Mouse (Mus musculus) forebrain, embryonic 15.5 days (tissue): ENCODE results near the gene Gucy2c. TPM values are rescaled to one million over a fixed set of nuclear protein-coding genes. Genes with fewer than 3 reads are reported as not detected.

Source experiments
- ATAC-seq: fragments of 200-750 bp; cut with Nextera tagmentation; replicated peaks from 2 replicates; pipeline ENCODE4 v1.8.0; 2017; ENCODE audit warnings: mild to moderate bottlenecking, moderate TSS enrichment, moderate library complexity
- H3K27ac ChIP-seq: fragments of 300-500 bp; sonication (generic); replicated peaks from 2 replicates; pipeline ENCODE4 v1.5.1; 2015; ENCODE audit warnings: mild to moderate bottlenecking, inconsistent platforms
- H3K27me3 ChIP-seq: fragments of 300-500 bp; sonication (generic); 2 replicates; pipeline ENCODE4 v1.6.1; 2015; ENCODE audit warnings: inconsistent platforms
- H3K36me3 ChIP-seq: fragments of 300-500 bp; sonication (generic); 2 replicates; pipeline ENCODE4 v1.6.1; 2015; ENCODE audit warnings: mild to moderate bottlenecking, inconsistent platforms
- H3K4me1 ChIP-seq: fragments of 300-500 bp; sonication (generic); 2 replicates; pipeline ENCODE4 v1.6.1; 2015; ENCODE audit warnings: inconsistent platforms
- H3K4me2 ChIP-seq: fragments of 300-500 bp; sonication (generic); replicated peaks from 2 replicates; pipeline ENCODE4 v1.6.1; 2015; ENCODE audit warnings: mild to moderate bottlenecking, inconsistent platforms
- H3K4me3 ChIP-seq: fragments of 300-500 bp; sonication (generic); 2 replicates; pipeline ENCODE4 v1.5.1; 2015; ENCODE audit warnings: mild to moderate bottlenecking, inconsistent platforms
- H3K9ac ChIP-seq: fragments of 300-500 bp; sonication (generic); replicated peaks from 2 replicates; pipeline ENCODE4 v1.6.1; 2015; ENCODE audit warnings: mild to moderate bottlenecking, inconsistent platforms
- H3K9me3 ChIP-seq: fragments of 300-500 bp; sonication (generic); 2 replicates; pipeline ENCODE4 v1.6.1; 2016; ENCODE audit warnings: inconsistent platforms
- WGBS: fragments of 180-500 bp; shearing (Covaris S2); methylation state at CpG from one replicate; pipeline ENCODE4 v1.1.7; 2015; ENCODE audit warnings: mixed read lengths; 5-methylcytosine and 5-hydroxymethylcytosine counted together
- polyA plus RNA-seq: library from polyadenylated mRNA; unstranded; fragments of >200 nt; fragmentation: Nextera tagmentation; extraction: Ambion mirVana; gene quantifications from 2 replicates; pipeline ENCODE4 v1.2.1, GENCODE M21; 2015

The Gucy2c gene
- polyA plus RNA-seq, 1 experiment from 2014 or later, result 0.05 TPM

DNA sequence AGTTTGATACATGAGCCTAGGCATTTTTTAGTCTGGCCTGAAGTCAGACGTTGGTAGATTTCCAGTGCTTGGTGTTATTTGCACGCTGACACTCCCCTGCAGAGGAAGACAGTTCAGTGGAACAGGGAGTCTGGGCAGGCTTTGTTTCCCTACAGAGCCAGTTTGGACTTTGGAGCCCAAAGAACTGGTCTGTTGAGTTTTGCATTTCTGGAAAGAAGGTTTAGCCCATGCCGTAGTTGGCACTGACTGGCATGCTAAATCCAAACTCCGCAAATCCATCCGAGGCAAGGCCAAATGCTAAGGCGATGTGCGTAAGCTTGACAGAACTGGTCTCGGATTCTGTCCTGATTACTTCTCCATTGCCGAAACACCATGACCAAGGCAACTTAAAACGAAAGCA is 29.6 kb upstream of the Gucy2c start:
- H3K36me3 ChIP-seq, result peaks cover 41% of the 10 kb centered on the region
- H3K4me2 ChIP-seq, result no peak overlapping the region
- H3K9me3 ChIP-seq, result no peaks in the 10 kb centered on the region
- no peak overlapping the region for H3K4me3 ChIP-seq
- no peak overlapping the region for H3K27ac ChIP-seq
- peaks cover 20% of the 10 kb centered on the region for H3K4me1 ChIP-seq
- no peak overlapping the region for H3K9ac ChIP-seq
- 90% methylated on average over 10 of the region's 10 CpGs for WGBS
- no peaks in the 10 kb centered on the region for H3K27me3 ChIP-seq
- no peak for ATAC-seq

GRCm38 (mm10) chr6:136809673-136810072 is 28.1 kb upstream of the Gucy2c start:
- ATAC-seq, result no peak
- no peak overlapping the region for H3K9ac ChIP-seq
- WGBS, result 82% methylated on average over 13 of the region's 13 CpGs
- H3K4me3 ChIP-seq, result 0 out of 2 replicates have a peak overlapping the region, but pooled peaks have one; percentile 86
- H3K27ac ChIP-seq, result no peak overlapping the region
- H3K27me3 ChIP-seq, result no peaks in the 10 kb centered on the region
- peaks cover 29% of the 10 kb centered on the region for H3K36me3 ChIP-seq
- H3K4me1 ChIP-seq, result peaks cover 25% of the 10 kb centered on the region
- H3K9me3 ChIP-seq, result no peaks in the 10 kb centered on the region
- peak overlapping the region; percentile 91 for H3K4me2 ChIP-seq

- peaks cover 23% of the 10 kb centered on the region for H3K36me3 ChIP-seq
- ATAC-seq, result no peak
- 41% methylated on average over 14 of the region's 14 CpGs for WGBS
These were observed 27.5 kb upstream of the Gucy2c start for GRCm38 (mm10) chr6:136809077-136809476.

GRCm38 (mm10) chr6:136808631-136809046 is 27.1 kb upstream of the Gucy2c start:
- H3K9ac ChIP-seq, result peak overlapping the region; percentile 70
- under 1% methylated on average over 28 of the region's 28 CpGs for WGBS
- no peaks in the 10 kb centered on the region for H3K27me3 ChIP-seq
- peak overlapping the region; percentile 86 for H3K4me3 ChIP-seq
- no peaks in the 10 kb centered on the region for H3K9me3 ChIP-seq
- peak; percentile 18 for ATAC-seq
- H3K36me3 ChIP-seq, result peaks cover 18% of the 10 kb centered on the region
- no peak overlapping the region for H3K27ac ChIP-seq
- peak overlapping the region; percentile 91 for H3K4me2 ChIP-seq
- H3K4me1 ChIP-seq, result peaks cover 25% of the 10 kb centered on the region

More at GRCm38 (mm10) chr6:136809077-136809476, 27.5 kb upstream of the Gucy2c start:
- Histone ChIP-seq H3K9me3 (no peaks in the 10 kb centered on the region), H3K4me2 (peak overlapping the region; percentile 91), H3K9ac (peak overlapping the region; percentile 70), H3K27me3 (no peaks in the 10 kb centered on the region), H3K4me1 (peaks cover 25% of the 10 kb centered on the region), H3K4me3 (peak overlapping the region; percentile 86), H3K27ac (no peak overlapping the region)

DNA sequence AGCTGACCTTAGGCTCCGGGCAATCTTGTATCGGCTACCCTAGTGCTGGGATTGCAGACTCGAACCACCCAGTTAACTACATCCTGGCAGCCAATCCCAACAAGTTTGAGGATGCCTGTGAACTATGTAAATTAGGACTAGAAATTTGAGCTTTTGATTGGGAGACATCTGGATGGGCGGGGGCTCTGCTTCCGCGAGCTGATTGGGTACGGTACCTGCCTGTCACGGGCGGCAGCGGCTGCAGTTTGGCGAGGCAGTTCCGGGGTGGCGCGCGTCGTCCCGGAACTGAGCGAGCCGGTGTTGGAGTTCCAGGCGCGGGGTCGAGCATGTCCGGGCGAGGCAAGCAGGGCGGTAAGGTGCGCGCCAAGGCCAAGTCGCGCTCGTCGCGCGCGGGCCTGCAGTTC is 26.5 kb upstream of the Gucy2c start, which contains the start of gene H2afj:
H2afj (plus strand) TSS at position 231 of the 404 bp plus-strand sequence.
- peak within 1 kb of the TSS; percentile 70 for H3K9ac ChIP-seq
- peak within 1 kb of the TSS; percentile 91 for H3K4me2 ChIP-seq
- peaks cover 32% of the 10 kb centered on the region for H3K4me1 ChIP-seq
- no peaks in the 10 kb centered on the region for H3K27me3 ChIP-seq
- H3K36me3 ChIP-seq, result peaks cover 14% of the 10 kb centered on the region
- no peaks in the 10 kb centered on the region for H3K9me3 ChIP-seq
- H3K27ac ChIP-seq, result peak within 1 kb of the TSS; percentile 64
- ATAC-seq, result peak; percentile 91
- H3K4me3 ChIP-seq, result peak within 1 kb of the TSS; percentile 86
- WGBS, result under 1% methylated on average over 34 of the region's 34 CpGs

- H3K4me1 ChIP-seq, result peaks cover 34% of the 10 kb centered on the region
- 28% methylated on average over 18 of the region's 18 CpGs for WGBS
- peaks cover 9% of the 10 kb centered on the region for H3K36me3 ChIP-seq
- no peaks in the 10 kb centered on the region for H3K9me3 ChIP-seq
- ATAC-seq, result no peak
- peak overlapping the region; percentile 86 for H3K4me3 ChIP-seq
- no peaks in the 10 kb centered on the region for H3K27me3 ChIP-seq
- peak overlapping the region; percentile 40; the same call in 1 of the 2 replicates for H3K9ac ChIP-seq
- peak overlapping the region; percentile 64 for H3K27ac ChIP-seq
- peak overlapping the region; percentile 56 for H3K4me2 ChIP-seq
These were observed 25.9 kb upstream of the Gucy2c start for GRCm38 (mm10) chr6:136807395-136808013.

GRCm38 (mm10) chr6:136806819-136807218 is 25.3 kb upstream of the Gucy2c start:
- Histone ChIP-seq H3K4me2 (no peak overlapping the region), H3K36me3 (peaks cover 2% of the 10 kb centered on the region; the same call in 1 of the 2 replicates), H3K4me1 (peaks cover 34% of the 10 kb centered on the region), H3K4me3 (no peak overlapping the region), H3K9me3 (no peaks in the 10 kb centered on the region), H3K27ac (no peak overlapping the region), H3K9ac (no peak overlapping the region), H3K27me3 (no peaks in the 10 kb centered on the region)
- WGBS, result 68% methylated on average over 5 of the region's 5 CpGs
- ATAC-seq, result no peak

GRCm38 (mm10) chr6:136805409-136805775 is 23.8 kb upstream of the Gucy2c start:
- Histone ChIP-seq H3K9ac (no peak overlapping the region), H3K4me3 (no peak overlapping the region), H3K9me3 (no peaks in the 10 kb centered on the region), H3K4me1 (peaks cover 34% of the 10 kb centered on the region), H3K27ac (peak overlapping the region; percentile 100; the same call in 1 of the 2 replicates), H3K4me2 (no peak overlapping the region), H3K27me3 (no peaks in the 10 kb centered on the region), H3K36me3 (no peaks in the 10 kb centered on the region)
- WGBS, result 97% methylated on average over 1 of the region's 1 CpGs
- no peak for ATAC-seq

DNA sequence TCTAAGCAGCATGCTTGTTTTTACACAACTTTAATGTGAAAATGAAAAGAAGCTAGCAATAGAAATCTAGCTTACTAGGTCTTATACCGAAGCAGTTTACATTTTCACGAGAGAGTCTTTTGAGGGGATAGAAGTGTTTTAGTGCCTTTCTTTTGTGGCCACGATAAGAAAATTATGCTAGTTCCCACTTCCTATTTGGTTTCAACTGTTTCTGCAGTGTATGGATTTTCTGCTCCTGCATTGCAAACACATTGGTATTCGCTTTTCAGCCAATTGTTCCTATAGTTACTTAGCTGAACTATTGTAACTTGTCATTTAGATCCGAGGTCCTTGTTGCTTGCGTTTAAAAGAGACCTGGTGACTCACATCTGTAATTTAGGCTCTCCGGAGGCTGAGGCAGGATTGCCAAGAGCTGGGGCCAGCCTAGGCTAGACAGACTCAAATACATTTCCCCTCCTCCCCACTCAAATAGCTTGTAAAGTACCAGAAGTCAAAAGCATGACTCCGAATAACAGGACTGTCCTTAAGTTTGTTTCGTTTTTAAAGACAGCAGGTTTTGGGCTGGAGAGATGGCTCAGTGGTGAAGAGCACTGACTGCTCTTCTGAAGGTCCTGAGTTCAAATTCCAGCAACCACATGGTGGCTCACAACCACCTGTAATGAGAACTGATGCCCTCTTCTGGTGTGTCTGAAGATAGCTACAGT is 23.3 kb upstream of the Gucy2c start:
- no peaks in the 10 kb centered on the region for H3K9me3 ChIP-seq
- 26% methylated on average over 9 of the region's 9 CpGs for WGBS
- H3K27ac ChIP-seq, result peak overlapping the region; percentile 100
- H3K4me2 ChIP-seq, result peak overlapping the region; percentile 72
- H3K27me3 ChIP-seq, result no peaks in the 10 kb centered on the region
- H3K9ac ChIP-seq, result peak overlapping the region; percentile 93
- peak overlapping the region; percentile 75 for H3K4me3 ChIP-seq
- ATAC-seq, result no peak
- peaks cover 34% of the 10 kb centered on the region for H3K4me1 ChIP-seq
- no peaks in the 10 kb centered on the region for H3K36me3 ChIP-seq

- peak within 1 kb of the TSS; percentile 75 for H3K4me3 ChIP-seq
- peaks cover 25% of the 10 kb centered on the region for H3K4me1 ChIP-seq
- no peaks in the 10 kb centered on the region for H3K36me3 ChIP-seq
- ATAC-seq, result peak; percentile 76
- H3K27ac ChIP-seq, result peak within 1 kb of the TSS; percentile 100
- WGBS, result under 1% methylated on average over 50 of the region's 50 CpGs
- H3K27me3 ChIP-seq, result no peaks in the 10 kb centered on the region
- peak within 1 kb of the TSS; percentile 93 for H3K9ac ChIP-seq
- no peaks in the 10 kb centered on the region for H3K9me3 ChIP-seq
- H3K4me2 ChIP-seq, result peak within 1 kb of the TSS; percentile 72
These were observed 22.4 kb upstream of the Gucy2c start, which contains the start of gene Hist4h4 for GRCm38 (mm10) chr6:136803739-136804633. Gene Hist4h4, minus strand, starts transcription at chr6:136804415.

- 21% methylated on average over 12 of the region's 12 CpGs for WGBS
- ATAC-seq, result no peak; the same call in 1 of the 2 replicates
- peak overlapping the region; percentile 93 for H3K9ac ChIP-seq
These were observed 21.7 kb upstream of the Gucy2c start for GRCm38 (mm10) chr6:136803093-136803738.

More at GRCm38 (mm10) chr6:136803093-136803738, 21.7 kb upstream of the Gucy2c start:
- Histone ChIP-seq H3K27ac (peak overlapping the region; percentile 100), H3K4me3 (peak overlapping the region; percentile 75), H3K27me3 (no peaks in the 10 kb centered on the region), H3K4me2 (peak overlapping the region; percentile 72), H3K36me3 (no peaks in the 10 kb centered on the region), H3K9me3 (no peaks in the 10 kb centered on the region), H3K4me1 (peaks cover 21% of the 10 kb centered on the region)
